Mouse (Mus musculus) left cerebral cortex, postnatal 10 days (tissue): Measurements from ENCODE around the gene Ston2. TPM values are rescaled to one million over a fixed set of nuclear protein-coding genes. Genes with fewer than 3 reads are reported as not detected.
"Not testable (repeated sequence)": the region's sequence is repeated elsewhere in the genome, so short reads cannot be mapped to it uniquely, and the experiment has no call there.

Experiments
- DNase-seq, 2 experiments: peaks; one replicate each; pipeline ENCODE4 v3.0.0; 2021 to 2022; ENCODE audit warnings: low spot score in 2 of 2, mixed read lengths in 1 of 2; ENCODE audit errors: extremely low spot score in 1 of 2
- intact Hi-C: fragments of 180-260 bp; cut with DNase I; formaldehyde crosslinking; loops from one replicate; pipeline ENCODE4 v1.15.1; 2025
- total RNA-seq, 2 experiments: library from RNA; stranded (reverse); gene quantifications; 2 replicates each; pipeline ENCODE4 v1.2.3; 2021

The Ston2 gene
- total RNA-seq, 2 experiments from 2014 or later = 13.9 to 15.6 TPM

DNA sequence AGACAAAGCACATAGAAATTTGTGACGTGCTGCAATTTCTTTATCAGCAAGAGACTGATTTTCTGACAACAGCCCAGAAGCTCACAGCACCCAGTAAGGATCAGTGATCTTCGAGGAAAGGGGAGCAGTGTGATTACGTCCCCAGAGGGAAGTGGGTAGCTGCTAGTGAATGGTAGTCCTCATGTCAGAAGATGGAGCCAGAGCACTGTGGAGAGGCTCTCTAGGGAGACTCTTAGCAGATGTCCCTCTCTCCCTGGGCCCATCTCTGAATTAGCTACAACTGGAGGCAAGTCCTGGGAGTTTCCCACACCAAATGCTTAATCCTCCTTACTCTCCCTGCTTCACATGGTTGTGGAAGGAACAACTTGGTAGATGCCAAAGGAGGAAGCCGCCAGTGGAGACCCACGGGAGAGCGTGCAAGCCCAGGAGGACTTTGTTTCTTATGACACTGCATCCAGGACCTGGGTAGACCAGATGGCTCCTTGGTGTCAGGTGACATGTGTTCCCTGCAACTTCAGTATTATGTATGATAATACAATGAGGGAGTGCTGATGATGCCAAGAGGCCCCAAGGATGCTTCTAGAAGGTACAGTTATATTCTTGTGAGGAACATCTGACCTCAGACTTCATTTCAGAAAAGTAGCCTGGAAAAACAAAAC lies 10.7 kb upstream of the Ston2 start:
- intact Hi-C loops = loop anchor here (2.0 kb wide), 1 partner anchor 158 kb away; no protein-coding TSS in a partner anchor
- no peak for DNase-seq

DNA sequence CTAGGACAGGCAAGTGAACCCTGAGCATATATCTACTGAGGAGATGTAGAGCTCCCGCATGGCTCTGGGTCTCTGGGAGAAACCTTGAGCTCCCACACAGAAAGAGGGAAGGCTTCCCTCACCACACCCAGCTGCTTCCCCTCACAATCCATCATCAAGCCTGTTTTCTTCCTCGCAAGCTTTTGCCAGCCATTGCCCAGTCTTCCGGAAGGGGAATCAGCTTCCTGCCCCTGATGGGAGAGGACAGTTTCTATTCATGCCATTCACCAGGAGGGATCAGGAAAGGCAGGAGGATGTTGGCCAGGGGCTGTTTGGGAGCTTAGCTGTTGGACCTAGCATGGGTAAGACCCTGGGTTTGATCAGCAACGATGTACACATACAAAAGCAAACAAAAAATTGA lies 8.6 kb upstream of the Ston2 start:
- intact Hi-C loops = no loop called here
- no peak for DNase-seq

DNA sequence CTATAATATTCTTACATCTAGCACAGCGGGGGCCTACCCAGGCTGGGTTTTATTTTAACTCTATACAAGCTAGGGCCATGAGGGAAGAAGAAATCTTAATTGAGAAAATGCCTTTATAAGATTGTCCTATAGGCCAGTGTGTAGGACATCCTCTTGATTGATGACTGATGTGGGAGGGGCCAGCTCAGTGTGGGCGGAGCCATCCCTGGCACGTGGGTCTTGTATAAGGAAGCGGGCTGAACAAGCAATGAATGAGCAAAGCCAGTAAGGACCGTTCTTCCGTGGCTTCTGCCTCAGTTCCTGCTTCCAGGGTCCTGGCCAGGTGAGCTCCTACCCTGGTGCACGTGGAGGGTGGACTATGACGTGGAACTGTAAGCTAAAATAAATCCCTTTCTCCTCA lies 5.1 kb upstream of the Ston2 start:
- no peak for DNase-seq
- intact Hi-C loops = no loop called here

DNA sequence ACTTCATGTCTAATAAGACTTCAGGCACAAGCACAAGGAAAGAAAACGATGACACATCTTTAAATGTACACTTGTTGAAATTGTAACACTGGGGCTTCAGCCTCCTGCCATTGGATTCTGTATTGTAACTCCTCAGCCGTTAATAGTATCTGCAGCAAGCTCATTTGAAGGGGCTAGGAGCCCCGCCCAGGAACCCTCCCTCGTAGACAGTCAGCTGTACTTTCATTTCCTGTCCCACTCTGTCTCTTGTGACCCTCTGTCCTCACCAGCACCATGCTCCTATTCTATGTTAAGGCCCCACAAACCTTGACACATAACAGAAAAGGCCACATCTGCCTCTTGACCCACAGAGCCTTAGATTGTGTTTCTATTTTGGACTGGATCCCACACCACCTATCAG lies 3.6 kb upstream of the Ston2 start:
- DNase-seq = no peak
- intact Hi-C loops = no loop called here

DNA sequence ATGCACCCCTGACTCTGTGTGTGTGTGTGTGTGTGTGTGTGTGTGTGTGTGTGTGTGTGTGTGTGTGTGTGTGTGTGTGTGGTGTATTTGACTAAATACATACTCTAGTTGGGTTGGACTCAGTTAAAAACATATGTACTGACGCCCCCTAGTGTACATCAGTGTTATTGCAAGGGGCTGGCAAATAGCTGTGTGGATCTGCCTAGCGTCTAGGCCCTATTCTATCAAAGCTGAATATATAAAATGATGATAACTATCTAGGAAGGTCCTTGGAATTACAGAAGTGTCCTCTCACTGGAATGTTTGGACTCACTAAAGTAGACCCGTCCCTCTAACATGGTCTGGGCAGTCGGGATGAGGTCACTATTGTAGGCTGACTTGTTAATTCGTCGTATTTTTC lies 1.6 kb upstream of the Ston2 start:
- DNase-seq = peak; percentile 49 to 61
- intact Hi-C loops = loop anchor here (2.0 kb wide), 1 partner anchor 149 kb away; no protein-coding TSS in a partner anchor

DNA sequence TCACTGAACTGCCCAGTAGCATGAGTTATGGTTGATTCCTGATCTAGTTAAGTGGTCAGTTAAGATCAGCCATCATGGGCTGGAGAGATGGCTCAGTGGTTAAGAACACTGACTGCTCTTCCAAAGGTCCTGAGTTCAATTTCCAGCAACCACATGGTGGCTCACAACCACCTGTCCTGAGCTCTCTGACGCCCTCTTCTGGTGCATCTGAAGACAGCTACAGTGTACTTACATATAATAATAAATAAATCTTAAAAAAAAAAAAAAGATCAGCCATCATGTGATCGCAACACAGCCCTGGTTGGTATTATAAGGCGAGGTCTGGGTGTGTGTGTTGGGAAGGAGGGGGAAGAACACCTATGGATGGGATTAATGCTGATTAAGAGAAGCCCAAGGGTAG lies 259 bp upstream of the Ston2 start:
- intact Hi-C loops = loop anchor here (2.0 kb wide), 1 partner anchor 148 kb away; no protein-coding TSS in a partner anchor
- not testable (repeated sequence) for DNase-seq

DNA sequence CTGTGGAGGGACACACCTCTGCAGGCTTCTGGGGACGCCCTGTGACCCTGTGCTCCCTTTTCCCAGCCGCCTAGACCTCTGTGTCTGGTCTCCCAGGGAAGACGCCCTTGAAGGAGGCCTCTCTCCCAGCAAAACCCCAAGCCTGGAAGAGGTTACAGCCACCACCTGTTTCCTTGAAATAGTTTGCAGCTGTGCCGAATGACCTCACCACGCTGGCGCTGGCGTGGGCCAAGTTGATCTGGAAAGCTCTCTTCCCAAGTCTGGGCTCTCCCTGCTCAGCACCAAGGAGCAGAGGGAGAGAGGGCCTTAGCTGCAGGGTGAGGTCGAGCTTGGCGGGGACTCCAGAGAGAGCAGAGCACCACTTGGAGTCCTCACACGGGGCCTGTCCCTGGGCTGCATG lies 1.8 kb downstream of the Ston2 start:
- DNase-seq = no peak
- intact Hi-C loops = no loop called here

DNA sequence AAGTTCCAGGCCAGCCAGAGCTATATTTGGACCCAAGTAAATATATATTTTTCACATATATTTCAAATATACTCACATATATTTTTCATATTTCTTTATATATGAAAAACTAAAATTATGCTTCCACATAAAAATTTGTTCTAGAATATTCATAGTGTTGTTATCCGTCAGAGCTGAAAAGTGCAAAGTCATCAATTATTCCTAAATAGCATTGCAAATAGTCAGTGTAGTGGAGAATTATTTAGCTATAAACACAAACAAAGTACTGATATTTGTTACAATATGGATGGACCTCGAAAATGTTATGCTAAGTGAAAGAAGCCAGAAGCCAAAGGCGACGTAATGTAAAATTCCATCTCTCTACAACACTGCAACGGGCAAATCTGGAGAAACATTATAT lies 6.8 kb downstream of the Ston2 start:
- intact Hi-C loops = no loop called here
- DNase-seq = no peak

DNA sequence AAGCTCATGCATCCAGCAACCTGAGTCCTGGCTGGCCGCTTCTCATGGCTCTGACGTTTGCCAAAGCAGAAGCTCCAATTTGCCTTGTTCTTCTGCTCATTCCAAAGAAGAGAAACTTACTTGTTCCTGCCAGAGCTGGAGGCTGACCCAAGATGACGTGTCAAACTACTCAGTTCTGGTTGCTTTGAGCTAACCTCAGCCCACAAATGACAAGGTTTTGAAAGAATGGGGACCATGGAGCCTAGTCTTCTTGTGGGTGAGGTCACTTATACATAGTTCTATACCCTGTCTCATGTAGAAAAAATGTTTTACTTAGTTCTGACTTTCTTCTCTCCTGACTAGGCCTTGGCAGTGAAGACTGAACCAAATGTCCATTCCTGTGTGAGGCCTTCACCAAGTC lies 7.7 kb downstream of the Ston2 start:
- no peak for DNase-seq
- intact Hi-C loops = no loop called here

DNA sequence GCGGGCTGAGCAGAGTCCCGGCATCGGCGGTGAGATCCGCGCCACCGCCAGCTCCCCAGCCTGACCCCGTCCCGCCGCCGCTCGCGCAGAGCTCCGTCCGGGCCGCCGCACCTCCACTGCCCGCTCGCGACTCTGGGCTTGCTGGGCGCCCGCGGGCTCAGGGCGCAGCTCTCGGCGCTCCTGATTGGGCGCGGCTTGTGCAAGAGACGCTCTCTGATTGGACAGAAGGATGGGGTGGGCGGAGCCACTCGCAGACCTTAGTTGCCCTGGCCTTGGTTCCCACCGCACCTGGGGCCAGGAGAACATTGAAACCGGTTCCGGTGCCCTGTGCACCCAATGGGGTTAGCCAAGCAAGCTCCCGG lies 9.2 kb downstream of the Ston2 start:
- intact Hi-C loops = no loop called here
- peak; percentile 71 to 85 for DNase-seq

DNA sequence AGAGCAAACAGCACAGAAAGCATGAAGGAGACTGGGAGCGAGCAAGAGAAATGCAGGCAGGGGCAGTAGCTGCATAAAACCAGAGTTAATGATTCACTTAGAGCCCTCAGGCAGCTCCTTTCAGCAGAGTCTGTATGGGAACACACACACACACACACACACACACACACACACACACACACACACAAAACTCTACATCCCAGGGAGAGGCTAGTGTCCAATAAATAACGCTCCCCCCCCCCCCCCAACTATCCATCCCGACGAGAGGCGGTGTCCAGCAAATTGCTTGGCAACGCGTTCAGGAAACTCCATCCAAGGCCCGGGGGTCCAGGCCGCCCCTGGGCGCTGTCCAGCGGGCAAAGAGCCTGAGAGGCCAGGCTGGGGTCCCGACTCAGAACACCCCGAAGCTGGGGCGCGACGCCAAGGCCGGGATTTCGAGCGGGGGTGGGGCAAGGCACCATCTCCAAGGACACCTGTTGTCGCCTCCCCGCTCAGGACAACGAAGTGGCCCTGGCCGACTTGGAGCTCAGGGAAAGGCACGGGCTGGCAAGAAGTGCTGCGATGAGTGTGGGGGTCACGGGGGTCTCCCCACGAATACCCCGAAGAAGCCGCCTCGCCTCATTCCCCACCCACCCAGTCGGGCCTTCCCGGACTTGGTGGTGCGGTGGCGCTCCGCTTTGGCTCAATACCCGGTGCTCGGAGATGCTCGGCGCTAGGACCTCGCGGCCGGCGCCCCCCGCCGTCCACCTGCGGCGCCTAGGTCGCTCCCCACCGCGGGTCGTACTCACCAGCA lies 9.8 kb downstream of the Ston2 start:
- intact Hi-C loops = no loop called here

DNA sequence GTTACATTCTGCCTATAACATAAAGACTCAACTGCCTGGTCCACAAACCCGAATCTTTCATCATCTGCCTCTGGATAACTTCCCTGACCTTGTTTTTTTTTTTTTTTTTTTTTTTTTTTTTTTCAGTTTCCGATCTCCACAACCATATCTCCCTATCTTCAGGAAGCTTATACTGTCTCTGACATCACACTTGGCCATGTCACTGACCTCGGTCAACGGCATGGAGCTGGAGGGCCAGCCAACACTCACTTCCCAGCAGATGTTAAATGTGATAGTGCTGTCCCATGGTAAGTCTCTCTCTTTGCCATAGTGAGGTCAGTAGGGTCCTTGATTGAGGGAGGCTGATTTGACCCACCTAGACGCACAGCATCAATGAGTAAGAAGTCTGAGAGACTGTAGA lies 11.8 kb downstream of the Ston2 start:
- intact Hi-C loops = no loop called here
- DNase-seq = no peak

More for the DNA sequence above, 9.8 kb downstream of the Ston2 start:
- peak; percentile 45 to 73 for DNase-seq

DNA sequence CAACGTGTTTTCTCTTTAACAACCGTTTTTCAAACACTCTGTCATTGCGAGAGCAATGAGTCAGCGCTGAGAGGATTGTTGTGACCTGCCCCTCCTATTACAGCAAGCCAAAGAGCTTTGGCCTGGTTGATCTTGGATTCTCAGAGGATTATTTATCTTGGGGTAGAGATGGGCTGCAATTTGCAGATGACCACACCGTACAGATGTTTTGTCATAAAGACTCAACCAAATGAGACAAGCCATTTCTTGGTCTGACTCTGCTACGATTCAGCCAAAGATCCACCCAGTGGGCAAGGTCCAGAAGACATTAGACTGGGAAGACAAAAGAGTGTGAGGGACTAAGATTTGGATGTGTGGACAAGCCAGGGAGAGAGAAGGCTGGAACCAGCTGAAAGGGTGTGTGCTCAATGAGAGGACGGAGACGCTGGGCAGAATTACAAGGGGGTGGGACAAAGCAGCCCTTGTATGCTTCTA lies 13.3 kb downstream of the Ston2 start:
- intact Hi-C loops = no loop called here
- DNase-seq = no peak

DNA sequence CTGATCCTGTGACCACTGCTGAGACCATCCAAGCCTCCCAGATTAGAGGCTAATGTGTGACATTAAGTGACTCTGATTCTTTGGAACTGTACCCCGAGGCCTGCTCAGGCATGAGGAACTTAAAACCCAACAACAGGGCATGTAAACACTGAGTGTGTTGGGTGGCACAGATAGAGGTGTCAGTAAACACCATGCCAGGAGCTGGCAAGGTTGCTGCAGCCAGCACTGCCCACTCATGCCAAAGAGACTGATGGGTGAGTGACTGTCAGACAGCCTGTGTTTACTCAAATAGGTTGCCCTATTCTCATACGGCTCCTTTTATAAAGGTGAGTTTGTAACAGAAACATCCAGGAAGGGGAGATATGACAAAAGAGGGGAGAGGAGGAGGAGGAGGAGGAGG lies 19.3 kb downstream of the Ston2 start:
- intact Hi-C loops = no loop called here
- no peak for DNase-seq

DNA sequence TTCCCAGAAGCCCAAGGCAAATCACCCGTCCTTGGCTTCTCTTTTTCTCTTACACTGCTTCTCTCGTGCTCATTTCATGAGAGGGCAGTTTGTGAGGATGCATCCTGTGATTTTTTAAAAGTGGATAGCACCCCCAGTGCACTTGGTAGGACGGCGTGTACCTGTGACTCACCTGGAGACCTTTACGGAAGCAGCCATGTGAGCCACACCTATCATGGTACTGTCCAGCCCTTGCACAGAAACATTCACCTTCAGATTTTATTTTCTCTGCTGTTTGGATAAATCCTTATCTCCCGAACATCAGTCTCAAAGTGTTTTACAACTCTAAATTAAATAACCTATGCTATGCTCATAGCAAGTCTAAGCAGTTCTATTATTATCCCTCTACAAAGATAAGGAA lies 20.0 kb downstream of the Ston2 start:
- no peak for DNase-seq
- intact Hi-C loops = no loop called here

DNA sequence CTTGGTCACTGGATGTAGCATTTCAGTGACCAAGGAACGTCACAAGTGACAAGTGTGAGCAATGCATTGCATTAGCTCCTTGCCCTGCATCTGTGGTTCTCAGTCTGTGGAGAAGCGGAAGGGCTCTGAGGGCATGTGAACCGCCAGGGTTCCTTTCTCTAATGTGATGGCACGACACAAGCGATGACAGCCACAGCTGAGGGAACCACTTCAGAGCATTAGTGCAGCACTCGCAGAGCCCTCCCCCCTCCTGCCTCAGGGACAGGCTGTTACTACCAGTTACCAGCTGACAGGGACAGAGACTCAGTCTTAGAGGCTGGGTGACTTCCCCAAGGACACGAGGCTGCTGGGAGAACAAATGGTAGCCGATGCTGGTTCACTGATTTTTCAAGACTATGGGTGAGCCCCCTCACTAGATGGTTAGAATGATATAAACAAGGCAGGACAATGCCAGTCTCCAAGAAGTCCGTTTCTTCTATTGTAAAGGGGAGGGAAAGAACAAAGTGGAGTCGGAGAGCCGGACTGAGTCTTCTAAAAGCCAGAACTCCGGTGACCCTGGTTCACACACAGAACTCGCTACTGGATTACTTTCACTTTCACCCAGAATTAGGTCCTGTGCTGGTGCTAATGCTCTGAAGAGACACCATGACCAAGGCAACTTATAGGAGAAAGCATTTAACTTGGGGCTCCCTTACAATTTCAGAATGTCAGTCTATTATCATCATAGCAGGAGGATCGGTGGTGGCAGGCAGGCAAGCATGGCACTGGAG lies 21.7 kb downstream of the Ston2 start:
- intact Hi-C loops = no loop called here
- DNase-seq = peak; percentile 32 to 58

DNA sequence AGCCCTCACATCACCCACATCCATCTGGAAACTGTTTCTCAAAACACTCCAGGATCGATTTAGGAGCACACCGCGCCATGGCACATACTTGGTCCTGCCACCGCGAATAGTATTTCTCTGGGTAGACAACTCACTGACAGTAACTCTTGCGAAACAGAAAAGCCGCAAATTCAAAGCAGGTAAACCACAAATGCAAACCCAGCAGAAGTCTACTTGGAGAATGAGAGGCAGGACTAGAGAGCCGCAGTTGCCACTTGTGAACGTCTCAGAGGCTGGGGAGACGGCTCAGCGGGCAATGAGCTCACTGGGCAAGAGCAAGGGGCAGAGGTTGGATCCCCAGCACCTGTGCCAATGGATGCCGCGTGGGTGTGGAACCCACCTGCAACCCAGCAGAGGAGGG lies 22.7 kb downstream of the Ston2 start:
- DNase-seq = no peak
- intact Hi-C loops = no loop called here

DNA sequence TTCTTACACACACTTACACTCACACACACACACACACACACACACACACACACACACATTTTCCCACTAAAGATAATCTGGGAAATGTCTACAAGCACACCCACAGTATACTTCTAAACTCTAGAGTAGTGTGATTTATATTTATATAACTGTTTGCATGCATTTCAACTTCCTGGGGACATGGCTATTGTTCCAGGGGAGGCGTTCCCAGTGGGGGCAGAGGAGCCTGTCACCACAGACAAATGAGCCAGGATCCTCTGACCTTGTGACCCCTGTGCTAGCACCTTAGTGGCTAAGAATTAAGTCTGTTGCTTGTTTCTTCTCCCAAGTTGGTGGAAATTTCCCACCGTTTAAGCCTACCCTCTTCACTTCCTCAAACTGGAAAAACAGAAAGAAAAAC lies 23.1 kb downstream of the Ston2 start:
- intact Hi-C loops = no loop called here
- no peak for DNase-seq

DNA sequence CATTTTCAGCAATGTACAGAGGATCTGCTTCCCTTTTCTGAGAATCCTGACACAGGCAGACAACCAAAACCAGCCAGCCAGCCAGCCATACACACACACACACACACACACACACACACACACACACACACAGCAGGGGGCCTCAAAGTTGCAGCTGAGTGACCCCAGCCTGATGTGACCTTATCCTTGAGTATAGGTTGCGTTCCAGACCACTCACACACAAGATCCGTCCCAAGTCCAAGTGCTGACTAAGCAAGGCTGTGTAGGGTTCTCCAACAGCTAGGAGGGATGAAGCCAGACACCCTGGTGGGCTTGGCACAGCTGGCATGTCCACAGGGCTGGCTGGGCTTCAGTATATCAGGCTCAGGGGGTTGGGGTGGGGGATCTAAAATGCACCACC lies 23.7 kb downstream of the Ston2 start:
- DNase-seq = no peak
- intact Hi-C loops = no loop called here

DNA sequence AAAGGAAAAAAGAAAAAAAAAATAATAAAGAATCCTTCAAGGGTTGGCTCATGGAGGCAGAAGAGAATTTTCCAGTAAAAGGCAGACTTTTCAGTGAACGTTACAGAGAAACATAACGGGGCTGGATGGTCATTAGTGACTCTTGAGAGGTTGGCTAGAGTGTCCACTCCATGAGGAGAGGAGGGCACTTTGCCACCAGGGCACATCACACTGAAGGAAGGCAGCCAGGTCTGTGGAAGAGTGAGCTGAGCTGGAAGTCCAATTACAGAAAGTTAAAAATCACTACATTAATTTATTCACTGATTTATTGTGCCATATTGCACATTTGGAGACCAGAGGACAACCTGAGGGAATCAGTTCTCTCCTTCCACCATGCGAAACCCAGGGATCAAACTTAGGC lies 28.4 kb downstream of the Ston2 start:
- DNase-seq = no peak
- intact Hi-C loops = no loop called here
